Mouse (Mus musculus) kidney, embryonic 15.5 days (tissue): Measurements from ENCODE around the gene Pbx1. TPM values are rescaled to one million over a fixed set of nuclear protein-coding genes. Genes with fewer than 3 reads are reported as not detected.
A peak's percentile ranks its signal among the peaks of the same experiment; 100 is the strongest.

Experiments used
- ATAC-seq: fragments of 200-750 bp; cut with Nextera tagmentation; replicated peaks from 2 replicates; pipeline ENCODE4 v1.8.0; 2017; ENCODE audit warnings: moderate TSS enrichment; ENCODE audit not compliant: low FRiP score
- H3K27ac ChIP-seq: fragments of 300-500 bp; sonication (generic); 2 replicates; pipeline ENCODE4 v1.5.1; 2015; ENCODE audit warnings: mild to moderate bottlenecking, inconsistent platforms
- H3K27me3 ChIP-seq: fragments of 300-500 bp; sonication (generic); 2 replicates; pipeline ENCODE4 v1.6.1; 2015; ENCODE audit warnings: inconsistent platforms
- H3K36me3 ChIP-seq: fragments of 300-500 bp; sonication (generic); 2 replicates; pipeline ENCODE4 v1.6.1; 2015; ENCODE audit warnings: inconsistent platforms
- H3K4me1 ChIP-seq: fragments of 300-500 bp; sonication (generic); 2 replicates; pipeline ENCODE4 v1.6.1; 2015; ENCODE audit warnings: inconsistent platforms
- H3K4me2 ChIP-seq: fragments of 300-500 bp; sonication (generic); 2 replicates; pipeline ENCODE4 v1.6.1; 2015; ENCODE audit warnings: moderate library complexity, mild to moderate bottlenecking, inconsistent platforms
- H3K4me3 ChIP-seq: fragments of 300-500 bp; sonication (generic); replicated peaks from 2 replicates; pipeline ENCODE4 v1.5.1; 2015; ENCODE audit warnings: mild to moderate bottlenecking, inconsistent platforms
- H3K9ac ChIP-seq: fragments of 300-500 bp; sonication (generic); 2 replicates; pipeline ENCODE4 v1.6.1; 2015; ENCODE audit warnings: mild to moderate bottlenecking, inconsistent platforms
- H3K9me3 ChIP-seq: fragments of 300-500 bp; sonication (generic); replicated peaks from 2 replicates; pipeline ENCODE4 v1.6.1; 2016; ENCODE audit warnings: inconsistent platforms
- WGBS: fragments of 180-500 bp; shearing (Covaris S2); methylation state at CpG from one replicate; pipeline ENCODE4 v1.1.7; 2015; ENCODE audit warnings: mixed read lengths; 5-methylcytosine and 5-hydroxymethylcytosine counted together
- polyA plus RNA-seq: library from polyadenylated mRNA; unstranded; fragments of >200 nt; fragmentation: Nextera tagmentation; extraction: Ambion mirVana; gene quantifications from 2 replicates; pipeline ENCODE4 v1.2.1, GENCODE M21; 2015

Pbx1 gene
- polyA plus RNA-seq, 1 experiment from 2014 or later: 81.9 TPM

DNA sequence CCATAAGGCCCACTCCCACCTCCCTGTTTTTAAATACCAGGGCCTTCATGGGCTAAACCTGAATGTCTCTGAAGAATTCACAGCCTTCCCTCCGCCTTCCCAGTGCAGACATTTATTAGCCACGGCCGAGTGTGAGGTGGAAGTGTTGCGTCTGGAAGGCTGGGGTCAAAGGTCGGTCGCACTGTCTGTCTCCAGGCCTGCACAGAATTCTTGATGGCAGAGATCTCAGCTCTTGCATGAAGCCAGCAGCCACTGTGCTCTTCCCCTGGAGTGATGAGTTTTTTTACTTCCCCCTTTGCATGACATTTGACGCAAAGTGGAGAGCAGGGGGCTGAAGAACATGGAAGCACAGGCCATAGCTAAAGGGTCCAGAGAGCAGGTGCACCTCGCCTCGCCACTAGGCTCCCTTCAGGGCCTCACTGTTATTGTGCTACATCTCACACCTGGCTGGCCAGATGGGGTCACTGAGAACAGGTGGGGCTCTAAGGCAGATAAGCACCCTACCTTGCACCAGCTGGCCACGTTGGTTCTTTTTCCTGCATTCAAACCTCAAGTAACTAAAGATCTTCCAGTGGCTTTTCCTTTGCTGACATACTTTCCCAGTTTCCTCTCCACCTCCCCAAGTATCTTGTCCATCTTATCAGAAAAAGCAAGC lies 143.1 kb downstream of the Pbx1 start:
- whole genome bisulfite sequencing: 48% methylated on average over 10 of the region's 10 CpGs
- H3K9me3 ChIP-seq: no peaks in the 10 kb centered on the region
- H3K4me3 ChIP-seq: no peak overlapping the region
- no peaks in the 10 kb centered on the region for H3K27me3 ChIP-seq
- no peak for ATAC-seq
- H3K4me2 ChIP-seq: no peak overlapping the region
- peaks cover 10% of the 10 kb centered on the region; the same call in 1 of the 2 replicates for H3K36me3 ChIP-seq
- H3K9ac ChIP-seq: no peak overlapping the region
- peaks cover 85% of the 10 kb centered on the region for H3K4me1 ChIP-seq
- peak overlapping the region; percentile 24 for H3K27ac ChIP-seq

DNA sequence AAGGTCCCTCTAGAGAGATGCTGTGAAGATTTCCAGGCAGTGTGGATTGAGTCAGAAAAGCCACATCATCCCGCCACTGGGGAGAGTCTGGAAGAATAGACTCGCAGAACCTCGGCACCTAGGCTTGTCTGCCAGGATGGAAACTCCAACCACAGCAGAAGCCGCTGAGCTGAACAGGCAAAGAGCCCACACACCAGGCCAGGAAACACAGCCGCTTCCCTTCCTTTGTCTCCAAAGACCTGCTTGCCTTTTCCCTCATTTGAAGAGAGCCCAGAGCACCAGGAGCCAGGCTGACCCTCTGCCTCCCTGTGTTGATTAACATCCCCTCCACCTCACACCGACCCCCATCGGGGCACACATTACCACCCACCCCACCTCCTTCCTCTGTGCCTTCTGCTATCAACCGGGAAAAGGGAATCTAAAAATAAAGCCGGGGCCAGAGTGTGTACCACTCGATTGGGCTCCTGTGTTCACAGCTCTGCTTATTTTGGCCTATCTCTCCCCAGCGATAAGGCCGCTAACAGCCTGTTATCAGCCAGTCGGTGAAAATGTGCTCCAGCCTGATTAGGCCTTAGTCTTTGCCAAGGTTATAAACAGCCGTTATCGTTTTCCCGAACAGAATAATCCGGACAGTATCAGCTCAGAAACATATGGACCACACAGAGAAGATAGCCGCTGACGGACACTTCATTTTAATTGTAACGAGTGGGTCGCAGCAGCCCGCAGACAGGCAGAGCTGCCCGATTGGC lies 144.1 kb downstream of the Pbx1 start:
- no peak overlapping the region for H3K9ac ChIP-seq
- peak overlapping the region; percentile 19 for H3K27ac ChIP-seq
- H3K36me3 ChIP-seq: peaks cover 10% of the 10 kb centered on the region; the same call in 1 of the 2 replicates
- 48% methylated on average over 23 of the region's 23 CpGs for WGBS
- peak; percentile 85 for ATAC-seq
- no peak overlapping the region for H3K4me3 ChIP-seq
- peaks cover 90% of the 10 kb centered on the region for H3K4me1 ChIP-seq
- no peak overlapping the region for H3K4me2 ChIP-seq
- no peaks in the 10 kb centered on the region for H3K9me3 ChIP-seq
- no peaks in the 10 kb centered on the region for H3K27me3 ChIP-seq

DNA sequence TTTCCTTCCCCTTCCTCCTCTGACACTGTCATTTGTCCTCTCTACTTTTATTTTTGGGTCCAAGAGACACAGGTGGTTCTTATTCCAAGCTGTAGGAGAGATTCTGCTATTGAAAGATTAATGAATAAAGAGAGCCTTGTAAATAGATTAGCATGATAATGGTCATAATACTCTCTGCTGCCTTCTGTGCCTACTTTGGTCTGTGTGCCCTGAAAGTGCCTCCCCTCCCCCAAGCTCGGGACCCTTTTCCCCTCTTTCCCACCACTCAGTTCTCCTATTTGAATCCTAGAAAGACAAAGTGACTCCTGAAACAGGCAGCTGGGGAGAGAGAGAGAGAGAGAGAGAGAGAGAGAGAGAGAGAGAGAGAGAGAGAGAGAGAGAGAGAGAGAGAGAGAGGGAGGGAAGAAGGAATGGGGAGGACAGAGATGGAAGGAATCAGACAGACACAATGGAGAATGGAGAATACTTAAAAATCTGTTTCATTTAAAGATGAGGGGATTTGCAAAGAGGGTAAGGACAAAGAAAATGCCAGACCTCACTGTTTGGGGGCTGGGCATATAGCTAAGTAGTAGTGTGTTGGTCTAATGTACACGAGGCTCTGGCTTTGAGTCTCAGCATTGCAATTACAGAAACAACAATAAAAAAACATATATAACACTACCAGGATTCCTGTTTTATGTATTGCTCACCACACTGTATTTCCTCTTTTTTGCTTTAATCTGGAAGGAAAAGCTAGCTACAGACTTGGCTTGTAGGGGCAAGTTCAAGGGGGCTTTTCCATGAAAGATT lies 145.0 kb downstream of the Pbx1 start:
- H3K9me3 ChIP-seq: no peaks in the 10 kb centered on the region
- H3K36me3 ChIP-seq: peaks cover 10% of the 10 kb centered on the region; the same call in 1 of the 2 replicates
- H3K4me2 ChIP-seq: no peak overlapping the region
- H3K27ac ChIP-seq: 0 out of 2 replicates have a peak overlapping the region, but pooled peaks have one; percentile 19
- WGBS: 59% methylated on average over 2 of the region's 2 CpGs
- no peak overlapping the region for H3K9ac ChIP-seq
- H3K4me3 ChIP-seq: no peak overlapping the region
- H3K4me1 ChIP-seq: peaks cover 80% of the 10 kb centered on the region
- ATAC-seq: no peak
- H3K27me3 ChIP-seq: no peaks in the 10 kb centered on the region

DNA sequence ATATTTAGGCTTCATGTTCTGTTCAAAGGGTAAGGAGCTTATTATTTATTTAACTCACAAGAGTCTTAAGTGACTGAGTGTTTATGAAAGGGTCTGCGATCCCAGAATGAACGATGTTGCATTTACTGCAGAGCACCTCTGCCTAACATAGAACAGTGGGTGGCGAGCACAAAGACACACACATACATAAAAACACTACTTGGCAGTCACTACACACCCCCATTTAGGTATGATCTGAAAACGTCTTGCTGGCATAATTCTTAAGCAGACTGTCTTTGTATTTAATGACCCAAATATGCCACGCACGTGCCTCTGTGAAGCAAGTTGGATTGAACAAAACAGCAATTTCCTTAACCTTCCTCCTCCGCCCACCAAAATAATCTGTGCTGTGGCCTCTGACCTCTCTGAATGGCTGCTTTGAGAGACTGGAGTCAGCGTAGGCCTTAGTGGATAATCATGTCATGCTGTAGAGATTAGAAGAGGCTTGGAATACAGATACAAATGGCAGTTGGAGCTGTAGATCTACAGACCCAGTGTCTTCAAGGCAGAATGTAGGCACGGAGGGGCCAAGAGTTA lies 147.4 kb downstream of the Pbx1 start:
- peaks cover 67% of the 10 kb centered on the region for H3K4me1 ChIP-seq
- H3K9ac ChIP-seq: no peak overlapping the region
- peaks cover 7% of the 10 kb centered on the region; the same call in 1 of the 2 replicates for H3K36me3 ChIP-seq
- H3K4me3 ChIP-seq: no peak overlapping the region
- H3K27me3 ChIP-seq: no peaks in the 10 kb centered on the region
- H3K27ac ChIP-seq: peak overlapping the region; percentile 22; the same call in 1 of the 2 replicates
- ATAC-seq: no peak
- 57% methylated on average over 9 of the region's 9 CpGs for WGBS
- H3K9me3 ChIP-seq: no peaks in the 10 kb centered on the region
- no peak overlapping the region for H3K4me2 ChIP-seq

DNA sequence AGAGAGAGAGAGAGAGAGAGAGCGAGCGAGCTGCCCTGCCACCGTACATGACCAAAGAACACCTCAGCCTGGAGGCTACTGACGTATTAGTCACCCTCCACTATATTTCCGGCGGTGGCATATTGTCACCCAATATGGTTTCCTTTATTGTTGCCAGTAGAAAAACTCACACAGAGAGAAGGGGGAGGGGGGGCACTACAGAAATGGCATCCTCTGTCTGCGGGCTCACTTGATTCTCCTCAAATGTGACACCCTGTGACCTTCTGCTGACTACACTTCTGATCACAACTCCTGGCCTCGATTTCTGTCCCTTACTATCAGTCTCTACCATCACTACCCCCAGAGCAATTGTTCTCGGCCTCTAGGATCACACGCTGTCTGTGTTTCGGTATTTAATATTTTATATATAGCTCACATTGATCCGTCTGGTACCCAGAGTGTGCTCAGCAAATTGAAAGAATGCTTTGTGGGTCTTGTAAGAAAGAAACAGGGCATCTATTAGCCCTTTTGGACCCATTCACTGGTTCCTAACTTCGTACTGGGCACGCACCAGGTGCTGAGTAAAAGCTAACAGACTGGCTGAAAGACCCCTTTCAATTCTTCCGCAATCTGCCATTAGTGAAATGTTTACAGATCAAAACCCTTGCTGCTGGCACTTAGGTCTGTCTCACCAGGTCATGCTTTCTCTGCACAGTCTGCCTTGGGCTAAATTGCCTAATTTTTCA lies 148.1 kb downstream of the Pbx1 start:
- H3K9ac ChIP-seq: no peak overlapping the region
- no peak for ATAC-seq
- peaks cover 3% of the 10 kb centered on the region; the same call in 1 of the 2 replicates for H3K36me3 ChIP-seq
- no peak overlapping the region for H3K4me2 ChIP-seq
- H3K27ac ChIP-seq: 0 out of 2 replicates have a peak overlapping the region, but pooled peaks have one; percentile 22
- no peaks in the 10 kb centered on the region for H3K9me3 ChIP-seq
- H3K27me3 ChIP-seq: no peaks in the 10 kb centered on the region
- WGBS: 66% methylated on average over 15 of the region's 15 CpGs
- no peak overlapping the region for H3K4me3 ChIP-seq
- H3K4me1 ChIP-seq: peaks cover 60% of the 10 kb centered on the region

DNA sequence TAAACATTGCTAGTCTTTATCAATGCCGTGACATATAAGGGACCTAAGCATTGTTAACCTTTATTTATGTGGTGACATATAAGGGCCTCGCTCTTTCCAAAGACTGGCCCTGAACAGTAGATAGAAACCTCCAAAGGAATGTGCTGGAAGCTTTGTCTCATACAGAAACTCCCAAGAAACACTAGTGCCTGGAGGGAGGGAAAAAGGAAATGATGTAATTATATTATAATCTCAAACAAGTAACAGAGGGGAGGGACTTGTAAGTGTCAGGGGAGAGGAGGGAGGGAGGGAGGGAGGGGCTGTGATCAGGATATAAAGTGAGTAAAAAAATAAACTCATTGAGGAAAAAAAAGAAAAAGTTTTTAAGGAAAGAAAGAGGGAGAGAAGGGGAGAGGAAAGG lies 148.6 kb downstream of the Pbx1 start:
- no peak for ATAC-seq
- H3K9me3 ChIP-seq: no peaks in the 10 kb centered on the region
- peaks cover 55% of the 10 kb centered on the region for H3K4me1 ChIP-seq
- H3K9ac ChIP-seq: no peak overlapping the region
- 0 out of 2 replicates have a peak overlapping the region, but pooled peaks have one; percentile 18 for H3K27ac ChIP-seq
- no peaks in the 10 kb centered on the region for H3K27me3 ChIP-seq
- WGBS: 57% methylated on average over 2 of the region's 2 CpGs
- no peak overlapping the region for H3K4me2 ChIP-seq
- H3K4me3 ChIP-seq: no peak overlapping the region
- no peaks in the 10 kb centered on the region for H3K36me3 ChIP-seq

DNA sequence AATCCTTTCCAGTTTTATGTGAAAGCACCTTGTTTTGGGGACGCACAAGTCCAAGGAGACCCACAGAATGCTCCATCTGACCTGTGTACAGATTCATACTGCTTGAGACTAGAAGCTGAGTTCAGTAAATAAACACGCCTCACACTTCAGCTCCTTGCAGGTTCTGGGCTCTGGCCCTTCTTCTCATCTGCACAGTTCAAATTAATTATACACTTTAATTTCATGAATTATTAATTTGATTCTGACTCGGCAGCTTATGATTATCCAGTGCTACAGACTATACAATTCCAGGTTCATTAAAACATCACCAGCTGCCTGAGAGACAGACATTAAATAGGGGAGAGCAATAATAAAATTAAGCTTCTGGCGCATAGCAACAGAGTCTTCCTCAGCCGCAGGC lies 156.4 kb downstream of the Pbx1 start:
- Histone ChIP-seq H3K27me3 (no peaks in the 10 kb centered on the region), H3K9ac (no peak overlapping the region), H3K27ac (no peak overlapping the region), H3K4me3 (no peak overlapping the region), H3K9me3 (no peaks in the 10 kb centered on the region), H3K36me3 (no peaks in the 10 kb centered on the region), H3K4me1 (peaks cover 20% of the 10 kb centered on the region; the same call in 1 of the 2 replicates), H3K4me2 (no peak overlapping the region)
- no peak for ATAC-seq
- 75% methylated on average over 5 of the region's 5 CpGs for WGBS

DNA sequence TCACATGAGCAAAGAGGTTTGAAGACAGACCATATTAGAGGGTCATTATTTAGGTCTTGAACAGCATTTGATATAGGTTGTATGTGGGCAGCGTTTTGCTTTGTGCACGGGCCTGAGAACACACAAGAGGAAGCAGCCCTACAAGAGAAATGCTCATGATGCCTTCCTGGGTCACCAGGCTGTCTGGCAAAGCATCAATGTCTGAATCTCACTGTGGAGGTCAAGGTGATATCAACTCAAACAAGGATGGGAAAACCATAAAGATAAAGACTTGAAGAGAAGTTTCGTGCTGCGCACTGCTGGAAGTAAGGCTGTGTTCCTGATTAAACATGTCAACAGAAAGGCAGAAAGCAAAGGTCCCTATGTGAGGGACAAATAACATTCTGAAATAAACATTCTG lies 157.8 kb downstream of the Pbx1 start:
- WGBS: 87% methylated on average over 4 of the region's 4 CpGs
- H3K27me3 ChIP-seq: no peaks in the 10 kb centered on the region
- no peak for ATAC-seq
- no peaks in the 10 kb centered on the region for H3K9me3 ChIP-seq
- no peak overlapping the region for H3K4me3 ChIP-seq
- peaks cover 31% of the 10 kb centered on the region for H3K4me1 ChIP-seq
- no peaks in the 10 kb centered on the region for H3K36me3 ChIP-seq
- H3K27ac ChIP-seq: no peak overlapping the region
- no peak overlapping the region for H3K9ac ChIP-seq
- H3K4me2 ChIP-seq: no peak overlapping the region

DNA sequence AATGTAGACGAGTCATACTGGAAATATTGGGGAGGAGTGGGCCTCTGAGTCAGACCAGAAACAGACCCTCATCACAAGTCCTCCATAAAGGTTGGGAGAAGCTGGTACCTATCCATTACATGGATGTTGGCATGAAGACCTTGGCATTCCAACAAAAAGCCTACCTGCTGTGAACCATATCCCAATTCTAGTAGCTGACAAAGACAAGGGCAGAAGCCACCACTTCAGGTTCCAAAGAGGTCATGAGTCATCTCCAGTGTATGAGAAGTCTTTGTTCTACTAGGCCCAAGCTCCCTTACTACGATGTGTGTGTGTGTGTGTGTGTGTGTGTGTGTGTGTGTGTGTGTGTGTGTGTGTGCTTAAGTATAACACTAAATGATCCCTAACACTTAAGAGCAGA lies 160.0 kb downstream of the Pbx1 start:
- Histone ChIP-seq H3K9me3 (no peaks in the 10 kb centered on the region), H3K4me3 (no peak overlapping the region), H3K27me3 (no peaks in the 10 kb centered on the region), H3K4me2 (no peak overlapping the region), H3K9ac (no peak overlapping the region), H3K27ac (no peak overlapping the region), H3K36me3 (no peaks in the 10 kb centered on the region), H3K4me1 (peaks cover 48% of the 10 kb centered on the region)
- WGBS: 65% methylated on average over 2 of the region's 2 CpGs
- ATAC-seq: no peak

DNA sequence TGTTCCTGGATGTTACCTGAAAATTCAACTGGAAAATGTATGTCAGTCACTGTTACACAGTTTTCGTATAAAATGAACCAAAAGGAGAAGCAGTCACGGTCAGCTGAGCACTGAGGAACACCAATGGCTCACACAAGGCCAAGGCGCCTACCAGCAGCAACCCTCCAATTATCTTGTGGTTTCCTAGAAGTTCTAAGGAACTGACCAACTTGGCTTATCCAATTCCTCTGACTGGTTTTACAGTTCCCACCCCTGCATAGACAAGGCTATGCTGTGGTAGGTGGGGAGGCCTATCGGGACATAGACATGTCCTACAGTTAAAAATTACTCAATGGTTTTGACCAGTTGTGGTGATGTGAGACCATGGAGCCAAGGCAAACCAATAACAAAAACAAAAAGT lies 160.9 kb downstream of the Pbx1 start:
- Histone ChIP-seq H3K36me3 (no peaks in the 10 kb centered on the region), H3K4me2 (no peak overlapping the region), H3K27ac (no peak overlapping the region), H3K9me3 (no peaks in the 10 kb centered on the region), H3K27me3 (no peaks in the 10 kb centered on the region), H3K4me1 (peaks cover 46% of the 10 kb centered on the region), H3K4me3 (no peak overlapping the region), H3K9ac (no peak overlapping the region)
- 78% methylated on average over 4 of the region's 4 CpGs for WGBS
- ATAC-seq: no peak
